Mouse (Mus musculus): ENCODE measurements around the gene Bag5.

DNA sequence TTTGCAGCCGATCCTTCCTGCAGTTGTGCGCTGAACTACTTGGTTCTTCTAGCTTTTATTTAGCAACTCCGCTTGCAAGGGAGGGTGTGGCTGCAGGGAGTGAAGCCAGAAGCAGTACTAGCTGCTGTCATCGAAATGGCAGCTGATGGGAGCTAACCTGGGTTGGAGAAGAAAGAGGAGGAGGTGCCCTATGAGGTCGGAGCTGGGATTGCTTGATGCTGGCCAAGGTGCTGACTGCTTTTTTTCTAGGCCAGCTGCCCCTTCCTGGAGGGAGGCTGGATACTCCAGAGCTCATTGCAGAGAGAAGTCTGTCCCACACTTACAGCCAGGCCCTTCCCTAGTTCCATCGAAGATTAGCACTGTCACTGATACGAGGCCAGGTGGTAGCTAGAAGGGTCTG, 34.1 kb downstream of the Bag5 start:
- no peak for TF ChIP-seq POLR2A (IDR thresholded peaks at IDR 0.05; ENCODE audit: low read depth, low read length)
- TF ChIP-seq CTCF (conservative IDR thresholded peaks at IDR 0.05 in 1 of 2, IDR thresholded peaks at IDR 0.05 in 1 of 2; ENCODE audit: low read depth in 2 of 2, low read length in 2 of 2): no peak
- TF ChIP-seq E2F4 (IDR thresholded peaks at IDR 0.05; ENCODE audit: insufficient replicate concordance, low read depth, low read length): no peak
- TF ChIP-seq UBTF (IDR thresholded peaks at IDR 0.05; ENCODE audit: low read depth, low read length): no peak
- TF ChIP-seq TCF12 (IDR thresholded peaks at IDR 0.05; ENCODE audit: low read depth, low read length): no peak
- TF ChIP-seq ZC3H11A (IDR thresholded peaks at IDR 0.05; ENCODE audit: low read depth, low read length): no peak
- no peak for TF ChIP-seq ETS1 (conservative IDR thresholded peaks at IDR 0.05; ENCODE audit: low read depth, low read length)
- no peak for TF ChIP-seq RAD21 (IDR thresholded peaks at IDR 0.05; ENCODE audit: low read depth, low read length)

All from CH12.LX (cell line).